Mouse (Mus musculus): ENCODE measurements at regions not wholly inside any gene's neighbourhood (a gene's known extent, or its start where the extent isn't known, plus 50 kb on each side); places are given as distances from the start of the nearest gene placed in this dataset.

- no peak for DNase-seq (ENCODE audit: low spot score)
Measured at GRCm38 (mm10) chr13:90493696-90494095, 404.3 kb upstream of the Xrcc4 start.

DNA sequence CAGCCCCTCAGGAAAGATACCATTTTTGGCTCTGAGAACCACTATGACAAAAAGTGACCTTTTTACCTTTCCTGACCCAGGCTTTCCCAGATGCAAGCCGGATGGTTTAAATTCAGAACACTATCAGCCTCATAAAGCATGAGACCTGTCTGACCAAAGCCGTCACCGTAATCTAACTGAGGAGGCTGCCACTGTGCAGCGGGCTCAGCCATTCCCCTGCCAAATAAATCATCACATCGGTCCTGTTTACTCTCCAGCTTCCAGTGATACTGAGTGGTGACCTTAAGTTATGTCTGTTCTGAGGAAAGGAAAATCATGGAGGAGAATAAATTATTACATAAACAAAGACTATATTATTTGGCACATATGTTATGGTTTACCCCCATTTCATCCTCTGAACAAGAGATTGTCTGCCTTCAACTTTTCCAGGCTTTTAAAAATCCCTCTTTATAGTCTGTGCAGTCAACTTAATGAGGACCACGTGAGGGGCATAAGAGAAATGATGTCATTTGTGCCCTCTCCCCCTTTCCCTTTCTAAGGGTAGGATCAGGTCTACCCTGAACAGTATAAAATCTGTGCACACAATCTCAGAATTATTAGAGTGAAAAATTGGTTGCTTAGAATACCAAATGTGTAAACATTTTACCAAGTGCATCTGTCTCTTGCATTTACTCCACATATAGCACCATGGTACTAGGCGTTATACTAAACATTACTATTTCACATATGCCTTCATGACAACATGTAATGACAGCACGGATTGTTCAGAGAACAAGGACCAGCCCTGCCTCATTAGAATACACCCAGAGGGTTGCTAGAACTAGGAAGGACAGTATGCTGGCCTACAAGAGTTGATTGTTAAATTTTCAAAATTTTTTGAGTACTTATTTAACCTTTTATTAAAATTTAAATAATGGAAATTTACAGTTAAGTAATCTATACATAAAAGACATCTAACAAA lies 401.9 kb upstream of the Xrcc4 start:
- DNase-seq (ENCODE audit: low spot score) = no peak

DNA sequence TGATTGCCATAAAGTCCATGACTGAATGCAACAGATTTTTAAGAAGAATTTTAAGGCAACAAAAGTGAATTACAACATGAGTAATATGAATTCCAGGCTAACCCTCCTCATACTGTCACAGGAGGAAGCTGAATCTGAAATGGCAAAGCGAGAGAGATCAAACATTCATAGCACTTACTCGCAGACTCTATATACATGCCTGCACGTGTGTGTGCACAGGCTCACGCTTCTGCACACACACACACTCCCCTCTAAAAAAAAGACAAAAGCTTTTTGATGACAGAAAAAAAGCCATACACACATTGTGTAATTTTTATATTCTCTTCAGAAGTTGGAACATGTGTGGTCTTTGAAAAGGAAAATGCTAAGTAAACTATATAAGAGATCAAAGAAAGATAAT lies 391.1 kb upstream of the Xrcc4 start:
- DNase-seq (ENCODE audit: low spot score) = no peak

DNA sequence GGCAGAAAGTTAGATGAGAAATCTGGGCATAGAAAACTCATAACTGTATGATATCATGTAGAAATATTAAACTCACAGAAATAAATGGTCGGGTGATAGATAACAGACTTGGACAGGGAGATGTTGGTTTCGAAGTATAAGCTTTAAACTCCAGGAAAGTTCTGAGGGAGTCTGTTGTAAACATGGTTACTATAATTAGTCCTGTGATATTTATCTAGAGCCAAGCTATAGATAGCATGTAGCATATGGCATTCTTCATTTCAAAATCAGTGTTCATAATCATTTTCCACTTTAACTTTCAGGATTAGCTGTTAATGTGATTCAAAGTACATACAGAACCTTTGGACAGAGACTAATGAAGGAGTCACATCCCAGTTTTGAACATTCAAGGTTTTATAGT lies 387.5 kb upstream of the Xrcc4 start:
- no peak for DNase-seq (ENCODE audit: low spot score)

DNA sequence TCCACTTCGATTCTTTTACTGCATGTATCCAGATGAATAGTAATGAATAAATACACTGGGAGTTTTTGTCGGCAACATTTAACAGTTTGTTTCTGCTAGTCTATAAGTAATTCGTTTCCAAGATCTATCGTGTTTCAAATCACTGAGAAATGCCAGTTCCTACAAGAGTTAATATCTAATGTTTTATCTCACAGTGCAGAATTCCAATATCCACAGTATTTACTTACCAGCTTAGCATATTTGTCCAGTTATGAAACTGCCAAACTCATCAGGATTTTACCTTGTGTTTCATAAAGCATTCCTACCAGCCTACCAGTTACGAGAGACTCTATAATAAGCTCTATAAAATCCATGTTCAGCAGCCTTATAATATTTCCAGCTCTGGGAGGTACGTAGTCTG lies 385.1 kb upstream of the Xrcc4 start:
- DNase-seq (ENCODE audit: low spot score) = no peak

DNA sequence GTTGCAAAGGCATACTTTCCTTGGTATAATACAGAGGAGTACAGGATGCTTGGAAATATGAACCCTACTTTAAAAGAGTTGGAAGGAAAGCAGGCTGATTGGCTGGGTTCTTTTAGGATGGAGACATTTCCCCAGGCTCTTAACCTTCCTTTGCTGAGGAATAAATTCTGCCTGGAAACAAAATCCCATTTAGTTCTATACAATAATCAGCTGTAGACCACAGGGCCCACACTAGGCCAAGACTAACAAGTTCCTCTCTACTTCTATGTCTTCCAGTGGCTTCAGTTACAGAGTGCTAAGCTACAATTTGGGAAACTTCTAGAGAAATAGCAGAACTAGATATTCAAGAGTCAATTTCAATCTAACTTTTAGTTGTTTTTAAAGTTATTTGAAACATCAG lies 384.6 kb upstream of the Xrcc4 start:
- DNase-seq (ENCODE audit: low spot score) = no peak

GRCm38 (mm10) chr13:90473041-90473825 lies 383.8 kb upstream of the Xrcc4 start:
- DNase-seq (ENCODE audit: low spot score) = no peak

DNA sequence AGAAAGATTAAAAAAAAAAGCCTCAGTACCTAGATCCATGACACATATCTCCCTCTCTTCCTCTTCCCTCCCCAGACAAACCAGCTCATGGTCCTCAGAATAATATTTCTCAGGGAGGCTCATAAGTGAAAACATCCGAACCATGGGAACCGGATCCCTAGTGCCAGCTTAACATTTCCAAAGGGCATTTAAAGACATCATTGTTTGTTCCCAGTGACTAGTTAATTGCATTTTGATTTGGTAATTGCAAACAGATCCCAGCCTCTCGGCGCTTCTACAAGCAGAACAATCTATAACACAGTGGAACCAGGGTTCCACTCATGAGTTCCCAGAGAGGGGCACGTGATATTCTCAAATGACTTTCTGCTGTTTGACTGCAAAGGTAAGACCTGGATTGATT lies 376.7 kb upstream of the Xrcc4 start:
- no peak for DNase-seq (ENCODE audit: low spot score)

DNA sequence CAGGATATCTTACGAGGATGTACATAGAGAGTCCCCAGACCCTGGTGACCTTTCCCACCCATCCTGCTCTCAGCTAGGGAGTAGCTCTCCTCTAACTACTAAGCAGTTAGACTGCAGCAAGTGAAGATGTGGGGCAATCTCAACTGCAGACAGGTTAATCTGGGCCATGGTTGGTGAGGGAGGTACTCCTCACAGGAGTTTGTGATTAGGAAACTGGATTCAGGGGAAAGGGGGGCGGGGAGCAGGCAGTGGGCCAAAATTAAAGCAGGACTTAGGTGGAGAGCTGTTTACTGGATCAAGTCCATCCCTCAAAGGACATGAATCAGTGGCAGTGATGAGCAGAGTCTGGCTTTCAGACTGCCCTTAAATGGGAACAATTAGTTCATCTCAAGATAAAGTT lies 374.6 kb upstream of the Xrcc4 start:
- DNase-seq (ENCODE audit: low spot score) = no peak

- no peak for DNase-seq (ENCODE audit: low spot score)
Measured at GRCm38 (mm10) chr13:90463381-90463780, 374.0 kb upstream of the Xrcc4 start.

GRCm38 (mm10) chr13:90454631-90455030 lies 365.2 kb upstream of the Xrcc4 start:
- no peak for DNase-seq (ENCODE audit: low spot score)

DNA sequence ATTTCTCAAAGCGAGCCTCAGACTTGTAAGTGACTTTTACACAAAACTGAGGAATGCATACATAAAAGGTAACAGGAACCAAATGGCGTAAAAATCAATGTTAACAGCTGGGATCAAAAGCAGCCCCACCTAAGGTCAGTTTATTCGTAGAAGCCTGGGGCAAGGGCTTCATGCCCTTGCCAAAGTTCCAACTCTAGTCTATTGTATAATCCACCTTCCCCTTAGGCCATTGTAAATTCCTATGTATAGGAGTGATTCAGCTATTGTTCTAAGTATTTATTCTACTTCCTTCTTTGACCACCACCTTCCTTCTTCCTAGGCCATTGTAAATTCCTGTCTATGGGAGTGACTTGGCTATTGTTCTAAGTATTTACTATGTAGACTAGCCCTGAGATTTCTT lies 337.5 kb upstream of the Xrcc4 start:
- no peak for DNase-seq (ENCODE audit: low spot score)

GRCm38 (mm10) chr13:90425379-90425778 lies 336.0 kb upstream of the Xrcc4 start:
- no peak for DNase-seq (ENCODE audit: low spot score)

DNA sequence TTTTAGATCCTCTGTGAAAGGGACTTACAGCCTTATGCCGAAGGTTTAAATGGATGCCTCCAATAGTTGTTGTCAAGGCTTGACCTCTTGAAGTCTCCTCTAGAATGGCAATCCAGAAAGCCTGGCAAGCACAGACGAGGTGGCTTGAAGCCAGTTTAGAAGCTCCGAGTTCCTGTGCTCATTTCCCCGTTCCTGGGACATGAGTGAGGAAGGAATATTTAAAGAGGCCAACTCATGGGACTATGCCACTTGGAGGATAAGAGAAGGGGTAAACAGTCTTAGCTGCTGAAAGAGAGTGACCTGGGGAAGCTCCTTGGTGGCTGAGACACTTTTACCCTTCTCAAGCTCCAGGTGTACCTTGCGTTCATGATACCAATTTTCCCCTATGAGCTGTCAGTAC lies 335.1 kb upstream of the Xrcc4 start:
- DNase-seq (ENCODE audit: low spot score) = no peak

DNA sequence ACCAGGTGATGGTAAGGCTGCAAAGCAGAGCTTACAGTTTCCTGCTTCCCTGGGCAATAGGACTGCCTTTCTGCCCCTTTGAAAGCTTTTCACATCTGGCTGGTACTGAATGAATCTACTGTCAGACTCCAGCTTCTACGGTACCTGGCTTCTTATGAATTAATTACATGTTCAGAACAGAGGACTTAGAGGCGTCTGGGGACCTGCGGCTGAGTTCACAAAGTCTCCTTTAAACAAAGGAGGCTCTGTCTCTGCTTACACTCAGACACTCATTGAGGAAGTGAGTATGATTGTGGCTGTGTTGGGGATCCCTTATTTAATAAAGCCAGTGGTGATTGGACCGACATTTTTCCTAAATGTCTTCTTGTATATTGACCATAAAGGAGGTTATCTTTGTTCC lies 331.6 kb upstream of the Xrcc4 start:
- DNase-seq (ENCODE audit: low spot score) = no peak

DNA sequence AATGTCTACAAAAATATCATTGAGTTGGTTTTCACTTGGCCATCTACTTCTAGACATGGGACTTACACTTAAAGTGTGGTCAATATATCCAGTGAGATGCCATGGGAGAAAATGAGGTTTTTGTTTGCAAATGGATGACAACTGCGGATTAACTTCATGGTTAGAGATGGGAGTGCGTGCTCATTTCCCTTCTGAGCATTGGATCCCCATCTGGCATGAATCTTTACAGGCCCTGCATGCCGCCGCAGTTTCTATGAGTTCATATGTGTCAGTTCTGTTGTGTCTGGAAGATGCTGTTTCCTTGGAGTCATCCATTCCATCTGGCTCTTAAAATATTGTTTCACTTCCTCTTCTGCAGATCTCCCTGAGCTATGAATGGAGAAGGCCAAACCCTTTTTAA lies 315.0 kb upstream of the Xrcc4 start:
- no peak for DNase-seq (ENCODE audit: low spot score)

DNA sequence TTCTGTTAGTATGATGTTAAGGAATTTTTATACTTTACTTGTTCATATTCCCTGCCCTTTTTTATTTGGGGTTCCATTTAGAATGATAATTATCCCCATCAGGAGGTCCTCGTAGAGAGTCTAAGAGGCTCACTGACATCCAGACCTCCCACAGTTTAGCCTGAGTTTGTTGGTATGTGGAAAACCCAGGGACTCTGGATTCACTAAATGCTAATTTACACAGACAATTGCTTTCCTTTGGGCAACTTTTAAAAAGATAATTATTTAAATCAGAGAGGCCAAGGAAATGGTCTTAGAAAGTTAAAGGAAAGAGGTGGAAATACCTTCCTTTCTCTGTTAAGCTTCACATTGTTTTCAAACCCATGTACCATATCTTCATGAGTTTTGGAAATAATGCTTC lies 312.7 kb upstream of the Xrcc4 start:
- DNase-seq (ENCODE audit: low spot score) = no peak

GRCm38 (mm10) chr13:90401496-90401895 lies 312.1 kb upstream of the Xrcc4 start:
- no peak for DNase-seq (ENCODE audit: low spot score)

DNA sequence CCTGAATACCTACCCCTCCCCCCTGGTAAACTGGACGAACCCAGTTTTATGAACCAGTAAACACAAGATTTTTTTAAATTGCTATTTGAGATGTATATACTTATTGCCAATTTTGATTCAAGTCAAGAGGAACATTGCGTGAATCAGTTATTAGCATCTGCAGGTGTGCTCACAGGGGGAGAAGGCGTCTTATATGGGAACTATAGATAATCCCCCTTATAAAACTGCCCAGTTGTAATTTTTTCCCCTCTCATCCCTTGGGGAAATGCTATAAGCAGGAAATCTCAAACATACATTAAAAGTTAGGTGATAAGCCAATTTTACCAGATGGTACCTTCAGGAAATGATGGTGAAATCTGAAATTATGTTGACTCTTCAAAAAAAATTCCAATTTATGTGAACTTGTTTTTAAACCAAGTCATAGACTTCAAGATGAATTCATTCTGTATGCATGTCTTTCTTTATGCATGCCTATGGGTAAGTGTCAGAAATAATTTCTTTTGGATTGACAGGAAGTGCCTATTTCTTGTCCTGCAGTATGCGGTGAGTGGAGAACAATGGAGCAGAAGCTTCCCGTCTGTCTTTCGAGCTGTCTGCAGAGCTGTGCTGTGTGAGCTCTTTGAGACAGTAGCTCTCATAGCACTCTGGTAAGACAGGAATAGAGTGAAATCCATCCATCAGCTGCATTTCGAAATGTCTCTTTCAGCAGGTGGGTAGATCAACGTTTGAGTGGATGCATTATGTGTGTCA lies 306.0 kb upstream of the Xrcc4 start:
- no peak for DNase-seq (ENCODE audit: low spot score)

DNA sequence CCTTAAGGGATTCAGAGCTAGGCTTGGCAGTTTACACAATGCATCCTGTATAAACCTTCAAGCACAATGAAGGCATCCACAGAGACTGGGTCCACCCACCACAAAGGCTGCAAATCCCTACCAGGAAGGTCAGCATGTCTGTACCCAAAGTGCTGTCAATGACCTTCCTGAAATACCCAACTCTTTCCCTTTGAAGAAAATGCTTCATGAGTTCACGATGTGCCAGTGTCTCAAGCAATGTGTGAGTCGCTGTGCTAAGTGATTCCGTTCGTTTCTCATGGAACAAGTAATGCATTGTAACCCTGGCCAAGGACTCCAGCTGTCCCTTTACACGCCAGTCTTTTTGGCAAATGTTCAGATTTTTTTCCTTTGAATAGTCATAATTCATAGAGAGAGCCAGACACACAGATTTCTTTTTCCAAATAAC lies 305.4 kb upstream of the Xrcc4 start:
- peak; percentile 11 for DNase-seq (ENCODE audit: low spot score)

DNA sequence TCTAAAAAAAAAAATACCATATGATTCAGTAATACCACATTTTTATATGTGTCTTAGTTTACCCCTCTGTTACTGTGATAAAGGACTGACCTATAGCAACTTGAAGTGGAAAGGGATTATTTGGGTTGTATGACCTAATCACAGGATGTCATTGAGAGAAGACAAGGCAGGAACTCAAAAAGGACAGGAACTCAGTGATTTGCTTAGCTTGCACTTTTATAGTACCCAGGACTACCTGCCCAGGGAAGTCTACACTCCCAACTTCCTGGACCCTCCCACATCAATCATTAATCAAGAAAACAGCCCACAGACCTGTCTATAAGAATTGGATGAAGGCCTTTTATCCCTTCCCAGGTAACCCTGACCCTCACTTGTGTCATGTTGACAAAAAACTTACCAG lies 303.0 kb upstream of the Xrcc4 start:
- DNase-seq (ENCODE audit: low spot score) = no peak

DNA sequence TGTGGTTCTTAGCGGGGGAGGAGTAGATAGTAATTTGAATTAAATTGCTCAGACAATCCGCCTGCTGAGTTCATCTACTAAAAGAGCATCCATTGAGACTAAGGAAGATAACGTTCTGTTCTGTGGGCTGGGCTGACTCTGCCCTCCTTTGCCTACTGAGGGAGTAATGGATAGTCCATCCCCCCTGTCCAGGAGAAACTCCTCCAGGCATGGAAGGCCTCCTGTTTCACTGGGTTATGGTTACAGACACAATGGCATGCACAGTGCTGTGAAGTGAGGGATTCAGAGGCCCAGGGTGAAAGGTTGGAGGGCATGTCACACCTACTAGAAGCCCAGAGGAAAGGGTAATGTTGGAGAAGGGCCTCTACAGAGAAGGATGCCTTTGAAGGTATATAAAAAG lies 287.2 kb upstream of the Xrcc4 start:
- DNase-seq (ENCODE audit: low spot score) = no peak

DNA sequence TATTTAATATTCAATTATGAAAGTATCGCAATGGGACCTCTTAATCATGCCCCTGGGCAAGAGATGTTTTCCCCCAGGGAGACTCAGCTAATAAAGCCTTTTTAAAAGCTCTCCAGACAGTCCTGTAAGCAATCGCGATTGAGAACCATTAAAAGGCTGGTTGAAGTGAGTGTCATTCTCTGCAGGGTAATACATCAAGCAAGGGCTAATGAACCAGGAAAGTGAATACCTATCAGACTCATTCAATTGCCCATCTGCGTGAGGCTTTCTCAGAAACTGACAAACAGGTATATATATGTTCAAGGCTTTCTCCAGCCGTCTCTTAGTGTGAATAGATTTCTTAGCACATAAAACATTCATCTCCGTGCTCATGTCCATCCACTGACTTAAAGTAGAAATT lies 286.8 kb upstream of the Xrcc4 start:
- DNase-seq (ENCODE audit: low spot score) = no peak
